Mouse (Mus musculus) regulatory T cell (primary cell): Measurements from ENCODE around the gene Tpcn2.

Experiments
- in situ Hi-C: fragments of 300-600 bp; cut with MboI, MseI; formaldehyde crosslinking; loops from one replicate; pipeline ENCODE4 v1.15.1; 2025; ENCODE audit warnings: high pct_unique_total_duplicates

Gene Tpcn2

GRCm38 (mm10) chr7:145299562-145300320 lies 15.9 kb upstream of the Tpcn2 start:
- in situ Hi-C loops: no loop called here

GRCm38 (mm10) chr7:145298666-145299490 lies 15.1 kb upstream of the Tpcn2 start:
- in situ Hi-C loops: no loop called here

- in situ Hi-C loops: loop anchor here (5.0 kb wide), 1 partner anchor 43 kb away; no protein-coding TSS in a partner anchor
Observed at GRCm38 (mm10) chr7:145293859-145294258, 10.0 kb upstream of the Tpcn2 start.

GRCm38 (mm10) chr7:145292726-145293125 lies 8.9 kb upstream of the Tpcn2 start:
- in situ Hi-C loops: loop anchor here (5.0 kb wide), 1 partner anchor 45 kb away; no protein-coding TSS in a partner anchor

GRCm38 (mm10) chr7:145291847-145292246 lies 8.0 kb upstream of the Tpcn2 start:
- in situ Hi-C loops: loop anchor here (5.0 kb wide), 1 partner anchor 45 kb away; no protein-coding TSS in a partner anchor

- in situ Hi-C loops: no loop called here
Observed at GRCm38 (mm10) chr7:145289302-145289701, 5.5 kb upstream of the Tpcn2 start.

- in situ Hi-C loops: no loop called here
Observed at GRCm38 (mm10) chr7:145287410-145287809, 3.6 kb upstream of the Tpcn2 start.

- in situ Hi-C loops: no loop called here
Observed at GRCm38 (mm10) chr7:145285476-145285875, 1.7 kb upstream of the Tpcn2 start.

- in situ Hi-C loops: no loop called here
Observed at GRCm38 (mm10) chr7:145284293-145284692, 482 bp upstream of the Tpcn2 start.

- in situ Hi-C loops: no loop called here
Observed at GRCm38 (mm10) chr7:145283041-145283440, 770 bp downstream of the Tpcn2 start.

- in situ Hi-C loops: no loop called here
Observed at GRCm38 (mm10) chr7:145281396-145281795, 2.4 kb downstream of the Tpcn2 start.

GRCm38 (mm10) chr7:145275488-145275887 lies 8.3 kb downstream of the Tpcn2 start:
- in situ Hi-C loops: no loop called here

GRCm38 (mm10) chr7:145270955-145271354 lies 12.9 kb downstream of the Tpcn2 start:
- in situ Hi-C loops: no loop called here

GRCm38 (mm10) chr7:145268890-145269289 lies 14.9 kb downstream of the Tpcn2 start:
- in situ Hi-C loops: no loop called here

GRCm38 (mm10) chr7:145266011-145266410 lies 17.8 kb downstream of the Tpcn2 start:
- in situ Hi-C loops: no loop called here

GRCm38 (mm10) chr7:145264202-145264601 lies 19.6 kb downstream of the Tpcn2 start:
- in situ Hi-C loops: loop anchor here (5.0 kb wide), 1 partner anchor 58 kb away; no protein-coding TSS in a partner anchor

- in situ Hi-C loops: no loop called here
Observed at GRCm38 (mm10) chr7:145256092-145256491, 27.7 kb downstream of the Tpcn2 start.

- in situ Hi-C loops: no loop called here
Observed at GRCm38 (mm10) chr7:145253986-145254630, 29.7 kb downstream of the Tpcn2 start.

GRCm38 (mm10) chr7:145252715-145253476 lies 30.9 kb downstream of the Tpcn2 start:
- in situ Hi-C loops: no loop called here

- in situ Hi-C loops: no loop called here
Observed at GRCm38 (mm10) chr7:145250225-145250624, 33.6 kb downstream of the Tpcn2 start.

- in situ Hi-C loops: no loop called here
Observed at GRCm38 (mm10) chr7:145248911-145249310, 34.9 kb downstream of the Tpcn2 start.
